Mouse (Mus musculus) midbrain, embryonic 15.5 days (tissue): ENCODE results near the gene Card19. TPM values are rescaled to one million over a fixed set of nuclear protein-coding genes. Genes with fewer than 3 reads are reported as not detected.

Experiments
- ATAC-seq: fragments of 200-750 bp; cut with Nextera tagmentation; replicated peaks from 2 replicates; pipeline ENCODE4 v1.8.0; 2017; ENCODE audit warnings: moderate TSS enrichment
- H3K27ac ChIP-seq: fragments of 300-500 bp; sonication (generic); 2 replicates; pipeline ENCODE4 v1.5.1; 2015; ENCODE audit warnings: mild to moderate bottlenecking, inconsistent platforms
- H3K27me3 ChIP-seq: fragments of 300-500 bp; sonication (generic); replicated peaks from 2 replicates; pipeline ENCODE4 v1.6.1; 2015; ENCODE audit warnings: inconsistent platforms
- H3K36me3 ChIP-seq: fragments of 300-500 bp; sonication (generic); replicated peaks from 2 replicates; pipeline ENCODE4 v1.6.1; 2015; ENCODE audit warnings: inconsistent platforms
- H3K4me1 ChIP-seq: fragments of 300-500 bp; sonication (generic); 2 replicates; pipeline ENCODE4 v1.6.1; 2015; ENCODE audit warnings: inconsistent platforms
- H3K4me2 ChIP-seq: fragments of 300-500 bp; sonication (generic); 2 replicates; pipeline ENCODE4 v1.6.1; 2015; ENCODE audit warnings: inconsistent platforms, mild to moderate bottlenecking, moderate library complexity
- H3K4me3 ChIP-seq: fragments of 300-500 bp; sonication (generic); 2 replicates; pipeline ENCODE4 v1.5.1; 2015; ENCODE audit warnings: mild to moderate bottlenecking, inconsistent platforms
- H3K9ac ChIP-seq: fragments of 300-500 bp; sonication (generic); 2 replicates; pipeline ENCODE4 v1.6.1; 2015; ENCODE audit warnings: mild to moderate bottlenecking, inconsistent platforms
- H3K9me3 ChIP-seq: fragments of 300-500 bp; sonication (generic); 2 replicates; pipeline ENCODE4 v1.6.1; 2016; ENCODE audit warnings: inconsistent platforms
- WGBS: fragments of 180-500 bp; shearing (Covaris S2); methylation state at CpG from one replicate; pipeline ENCODE4 v1.1.7; 2015; ENCODE audit warnings: mixed read lengths; 5-methylcytosine and 5-hydroxymethylcytosine counted together
- polyA plus RNA-seq: library from polyadenylated mRNA; unstranded; fragments of >200 nt; fragmentation: Nextera tagmentation; extraction: Ambion mirVana; gene quantifications from 2 replicates; pipeline ENCODE4 v1.2.1, GENCODE M21; 2015

Card19 gene
- polyA plus RNA-seq, 1 experiment from 2014 or later, result 25.1 TPM

GRCm38 (mm10) chr13:49189970-49190870, 25.6 kb downstream of the Card19 start:
- H3K4me3 ChIP-seq, result no peak overlapping the region
- H3K4me2 ChIP-seq, result no peak overlapping the region
- no peaks in the 10 kb centered on the region for H3K27me3 ChIP-seq
- H3K9ac ChIP-seq, result no peak overlapping the region
- H3K36me3 ChIP-seq, result no peaks in the 10 kb centered on the region
- H3K4me1 ChIP-seq, result peaks cover 29% of the 10 kb centered on the region
- 84% methylated on average over 12 of the region's 12 CpGs for WGBS
- no peak for ATAC-seq
- H3K27ac ChIP-seq, result no peak overlapping the region
- H3K9me3 ChIP-seq, result no peaks in the 10 kb centered on the region

- Histone ChIP-seq H3K27ac (no peak overlapping the region), H3K4me1 (peaks cover 29% of the 10 kb centered on the region), H3K36me3 (no peaks in the 10 kb centered on the region), H3K4me2 (no peak overlapping the region), H3K9ac (no peak overlapping the region), H3K9me3 (no peaks in the 10 kb centered on the region), H3K4me3 (no peak overlapping the region), H3K27me3 (no peaks in the 10 kb centered on the region)
- no peak for ATAC-seq
- WGBS, result 68% methylated on average over 2 of the region's 2 CpGs
These were observed 26.9 kb downstream of the Card19 start for GRCm38 (mm10) chr13:49188966-49189360.

GRCm38 (mm10) chr13:49188219-49188965, 27.4 kb downstream of the Card19 start:
- ATAC-seq, result peak; percentile 39; the same call in 1 of the 2 replicates
- 27% methylated on average over 15 of the region's 15 CpGs for WGBS

GRCm38 (mm10) chr13:49187288-49188218, 28.3 kb downstream of the Card19 start, which contains the start of gene Ninj1:
Gene Ninj1 (plus strand): TSS chr13:49187485.
- 1% methylated on average over 72 of the region's 87 CpGs for WGBS
- Histone ChIP-seq H3K4me2 (peak within 1 kb of the TSS; percentile 98), H3K9me3 (no peaks in the 10 kb centered on the region), H3K27me3 (no peaks in the 10 kb centered on the region), H3K36me3 (no peaks in the 10 kb centered on the region), H3K4me1 (peaks cover 29% of the 10 kb centered on the region), H3K4me3 (peak within 1 kb of the TSS; percentile 76), H3K27ac (peak within 1 kb of the TSS; percentile 13; the same call in 1 of the 2 replicates), H3K9ac (peak within 1 kb of the TSS; percentile 57)
- peak; percentile 91 for ATAC-seq

More at GRCm38 (mm10) chr13:49188219-49188965, 27.4 kb downstream of the Card19 start:
- H3K4me2 ChIP-seq, result peak overlapping the region; percentile 98
- H3K9me3 ChIP-seq, result no peaks in the 10 kb centered on the region
- peak overlapping the region; percentile 76 for H3K4me3 ChIP-seq
- H3K27ac ChIP-seq, result no peak overlapping the region
- peak overlapping the region; percentile 57 for H3K9ac ChIP-seq
- no peaks in the 10 kb centered on the region for H3K27me3 ChIP-seq
- H3K4me1 ChIP-seq, result peaks cover 29% of the 10 kb centered on the region
- H3K36me3 ChIP-seq, result no peaks in the 10 kb centered on the region

GRCm38 (mm10) chr13:49186798-49187287, 29.0 kb downstream of the Card19 start:
- H3K9me3 ChIP-seq, result no peaks in the 10 kb centered on the region
- H3K4me3 ChIP-seq, result peak overlapping the region; percentile 76
- 0 out of 2 replicates have a peak overlapping the region, but pooled peaks have one; percentile 13 for H3K27ac ChIP-seq
- H3K4me1 ChIP-seq, result peaks cover 28% of the 10 kb centered on the region
- no peaks in the 10 kb centered on the region for H3K27me3 ChIP-seq
- peak overlapping the region; percentile 57; the same call in 1 of the 2 replicates for H3K9ac ChIP-seq
- 15% methylated on average over 11 of the region's 11 CpGs for WGBS
- H3K36me3 ChIP-seq, result no peaks in the 10 kb centered on the region
- peak overlapping the region; percentile 98 for H3K4me2 ChIP-seq
- ATAC-seq, result peak; percentile 15; the same call in 1 of the 2 replicates

- Histone ChIP-seq H3K27me3 (no peaks in the 10 kb centered on the region), H3K9ac (no peak overlapping the region), H3K36me3 (no peaks in the 10 kb centered on the region), H3K27ac (no peak overlapping the region), H3K4me2 (no peak overlapping the region), H3K9me3 (no peaks in the 10 kb centered on the region), H3K4me1 (peaks cover 22% of the 10 kb centered on the region), H3K4me3 (no peak overlapping the region)
- 65% methylated on average over 5 of the region's 5 CpGs for WGBS
- ATAC-seq, result no peak
These were observed 32.2 kb downstream of the Card19 start for GRCm38 (mm10) chr13:49183646-49184045.

- H3K4me3 ChIP-seq, result no peak overlapping the region
- H3K4me2 ChIP-seq, result no peak overlapping the region
- WGBS, result 32% methylated on average over 5 of the region's 5 CpGs
- no peaks in the 10 kb centered on the region for H3K9me3 ChIP-seq
- H3K36me3 ChIP-seq, result no peaks in the 10 kb centered on the region
- no peak overlapping the region for H3K9ac ChIP-seq
- peaks cover 19% of the 10 kb centered on the region for H3K4me1 ChIP-seq
- H3K27me3 ChIP-seq, result no peaks in the 10 kb centered on the region
- H3K27ac ChIP-seq, result no peak overlapping the region
- no peak for ATAC-seq
These were observed 32.7 kb downstream of the Card19 start for GRCm38 (mm10) chr13:49183161-49183560.

- Histone ChIP-seq H3K4me2 (no peak overlapping the region), H3K9me3 (no peaks in the 10 kb centered on the region), H3K36me3 (no peaks in the 10 kb centered on the region), H3K27ac (no peak overlapping the region), H3K4me3 (no peak overlapping the region), H3K4me1 (peaks cover 5% of the 10 kb centered on the region), H3K27me3 (no peaks in the 10 kb centered on the region), H3K9ac (no peak overlapping the region)
- WGBS, result 84% methylated on average over 3 of the region's 3 CpGs
- no peak for ATAC-seq
These were observed 34.3 kb downstream of the Card19 start for GRCm38 (mm10) chr13:49181411-49181984.

GRCm38 (mm10) chr13:49180691-49181090, 35.1 kb downstream of the Card19 start:
- ATAC-seq, result no peak
- Histone ChIP-seq H3K4me2 (no peak overlapping the region), H3K4me3 (no peak overlapping the region), H3K4me1 (peaks cover 5% of the 10 kb centered on the region), H3K27me3 (no peaks in the 10 kb centered on the region), H3K9me3 (no peaks in the 10 kb centered on the region), H3K27ac (no peak overlapping the region), H3K36me3 (no peaks in the 10 kb centered on the region), H3K9ac (no peak overlapping the region)
- WGBS, result 56% methylated on average over 1 of the region's 1 CpGs

GRCm38 (mm10) chr13:49180274-49180673, 35.6 kb downstream of the Card19 start:
- Histone ChIP-seq H3K27ac (no peak overlapping the region), H3K36me3 (no peaks in the 10 kb centered on the region), H3K4me2 (no peak overlapping the region), H3K4me1 (peaks cover 5% of the 10 kb centered on the region), H3K9ac (no peak overlapping the region), H3K27me3 (no peaks in the 10 kb centered on the region), H3K9me3 (no peaks in the 10 kb centered on the region), H3K4me3 (no peak overlapping the region)
- no peak for ATAC-seq
- 90% methylated on average over 5 of the region's 5 CpGs for WGBS
